Mouse (Mus musculus) E14TG2a.4 (cell line): Measurements from ENCODE around the gene Gtpbp2.

Experiments
- CTCF ChIP-seq: conservative IDR thresholded peaks from 2 replicates; pipeline ENCODE4 v1.5.1; 2014; ENCODE audit warnings: low read length
- NANOG ChIP-seq: IDR thresholded peaks from 2 replicates; pipeline ENCODE4 v1.6.1; 2014; ENCODE audit warnings: borderline replicate concordance, low read length, mixed read lengths
- POU5F1 ChIP-seq: IDR thresholded peaks from 2 replicates; pipeline ENCODE4 v1.6.1; 2014; ENCODE audit warnings: low read length, borderline replicate concordance

DNA sequence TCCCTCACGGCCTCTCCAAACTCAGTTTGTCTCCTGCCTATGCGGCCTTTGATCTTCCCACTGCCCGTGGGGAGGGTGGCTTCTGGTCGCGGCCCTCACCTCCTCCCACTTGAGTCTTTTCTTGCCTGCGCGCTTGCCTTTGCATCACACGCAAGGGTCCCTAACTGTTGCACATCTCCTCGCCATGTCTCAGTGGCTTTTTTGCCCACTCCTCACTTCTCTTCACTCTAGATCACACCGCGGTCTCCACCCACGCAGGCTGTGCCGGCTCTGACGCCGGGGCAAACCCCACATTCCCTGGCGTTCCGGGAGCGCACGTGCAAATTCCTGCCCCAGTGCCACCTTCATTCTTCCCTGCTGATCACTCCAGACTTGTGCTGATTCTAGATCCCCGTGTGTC is 42.2 kb downstream of the Gtpbp2 start:
- TF ChIP-seq CTCF = no peak
- no peak for TF ChIP-seq POU5F1
- TF ChIP-seq NANOG = no peak
